Mouse (Mus musculus) v-Abl transformed pro-B cells (cell line): Measurements from ENCODE around the gene Wnt7b.

Source experiments
- in situ Hi-C, 2 experiments: fragments of 400-800 bp; cut with MboI; formaldehyde crosslinking; loops; one replicate each; pipeline ENCODE4 v1.15.1; 2025; ENCODE audit not compliant: unreplicated experiment in 2 of 2

Gene Wnt7b

GRCm38 (mm10) chr15:85582356-85582910, at the start of gene Wnt7b:
TSS of gene Wnt7b (minus strand) at chr15:85582473.
- in situ Hi-C loops = loop anchor here (5.0 kb wide), 4 partner anchors 260 to 430 kb away; no protein-coding TSS in a partner anchor

- in situ Hi-C loops = loop anchor here in 1 of 2 experiments (10.0 kb wide), 1 partner anchor 233 kb away; no protein-coding TSS in a partner anchor
Observed at GRCm38 (mm10) chr15:85631591-85631990, 49.3 kb upstream of the Wnt7b start.

GRCm38 (mm10) chr15:85629924-85630545, 47.8 kb upstream of the Wnt7b start:
- in situ Hi-C loops = loop anchor here in 1 of 2 experiments (10.0 kb wide), 1 partner anchor 235 kb away; no protein-coding TSS in a partner anchor

- in situ Hi-C loops = no loop called here
Observed at GRCm38 (mm10) chr15:85625666-85626279, 43.5 kb upstream of the Wnt7b start.

- in situ Hi-C loops = loop anchor here in 1 of 2 experiments (25.0 kb wide), 1 partner anchor 615 kb away; no protein-coding TSS in a partner anchor
Observed at GRCm38 (mm10) chr15:85622213-85622612, 39.9 kb upstream of the Wnt7b start.

- in situ Hi-C loops = loop anchor here in 1 of 2 experiments (10.0 to 25.0 kb wide), 2 partner anchors 259 to 622 kb away; partner anchors contain the start of gene Trmu
Observed at GRCm38 (mm10) chr15:85615537-85616100, 33.3 kb upstream of the Wnt7b start.

- in situ Hi-C loops = loop anchor here in 1 of 2 experiments (10.0 to 25.0 kb wide), 2 partner anchors 260 to 622 kb away; partner anchors contain the start of gene Trmu
Observed at GRCm38 (mm10) chr15:85615075-85615474, 32.8 kb upstream of the Wnt7b start.

GRCm38 (mm10) chr15:85613358-85614266, 31.3 kb upstream of the Wnt7b start:
- in situ Hi-C loops = loop anchor here (5.0 to 25.0 kb wide), 4 partner anchors 89 to 624 kb away; partner anchors contain the start of gene Trmu (in 1 of the 2)

- in situ Hi-C loops = loop anchor here (5.0 to 25.0 kb wide), 4 partner anchors 89 to 624 kb away; partner anchors contain the start of gene Trmu (in 1 of the 2)
Observed at GRCm38 (mm10) chr15:85612660-85613357, 30.5 kb upstream of the Wnt7b start.

- in situ Hi-C loops = loop anchor here (5.0 to 25.0 kb wide), 4 partner anchors 90 to 625 kb away; partner anchors contain the start of gene Trmu (in 1 of the 2)
Observed at GRCm38 (mm10) chr15:85611701-85612520, 29.6 kb upstream of the Wnt7b start.

- in situ Hi-C loops = loop anchor here (5.0 to 25.0 kb wide), 4 partner anchors 92 to 627 kb away; partner anchors contain the start of gene Trmu (in 1 of the 2)
Observed at GRCm38 (mm10) chr15:85610618-85611218, 28.4 kb upstream of the Wnt7b start.

GRCm38 (mm10) chr15:85610120-85610519, 27.8 kb upstream of the Wnt7b start:
- in situ Hi-C loops = loop anchor here (5.0 to 25.0 kb wide), 4 partner anchors 92 to 627 kb away; partner anchors contain the start of gene Trmu (in 1 of the 2)

- in situ Hi-C loops = loop anchor here (5.0 to 25.0 kb wide), 4 partner anchors 93 to 628 kb away; partner anchors contain the start of gene Trmu (in 2 of the 2)
Observed at GRCm38 (mm10) chr15:85609266-85610004, 27.2 kb upstream of the Wnt7b start.

GRCm38 (mm10) chr15:85605962-85606610, 23.8 kb upstream of the Wnt7b start:
- in situ Hi-C loops = loop anchor here (10.0 to 25.0 kb wide), 2 partner anchors 269 to 631 kb away; partner anchors contain the start of gene Trmu (in 1 of the 2)

- in situ Hi-C loops = loop anchor here (10.0 to 25.0 kb wide), 2 partner anchors 270 to 632 kb away; partner anchors contain the start of gene Trmu (in 1 of the 2)
Observed at GRCm38 (mm10) chr15:85604938-85605337, 22.7 kb upstream of the Wnt7b start.

- in situ Hi-C loops = loop anchor here (10.0 to 25.0 kb wide), 2 partner anchors 270 to 633 kb away; partner anchors contain the start of gene Trmu (in 1 of the 2)
Observed at GRCm38 (mm10) chr15:85604507-85604906, 22.2 kb upstream of the Wnt7b start.
